Mouse (Mus musculus) layer of hippocampus, adult 18-20 months (tissue): Measurements from ENCODE around the gene Gstp1. TPM values are rescaled to one million over a fixed set of nuclear protein-coding genes. Genes with fewer than 3 reads are reported as not detected.
"Not testable (repeated sequence)": the region's sequence is repeated elsewhere in the genome, so short reads cannot be mapped to it uniquely, and the experiment has no call there.

Source experiments
- DNase-seq, 2 experiments: peaks; one replicate each; pipeline ENCODE4 v3.0.0; 2022; ENCODE audit warnings: low spot score in 2 of 2
- total RNA-seq, 2 experiments: library from RNA; stranded (reverse); gene quantifications; 2 replicates each; pipeline ENCODE4 v1.2.3; 2021

The Gstp1 gene
- total RNA-seq, 2 experiments from 2014 or later = 455 to 471 TPM

DNA sequence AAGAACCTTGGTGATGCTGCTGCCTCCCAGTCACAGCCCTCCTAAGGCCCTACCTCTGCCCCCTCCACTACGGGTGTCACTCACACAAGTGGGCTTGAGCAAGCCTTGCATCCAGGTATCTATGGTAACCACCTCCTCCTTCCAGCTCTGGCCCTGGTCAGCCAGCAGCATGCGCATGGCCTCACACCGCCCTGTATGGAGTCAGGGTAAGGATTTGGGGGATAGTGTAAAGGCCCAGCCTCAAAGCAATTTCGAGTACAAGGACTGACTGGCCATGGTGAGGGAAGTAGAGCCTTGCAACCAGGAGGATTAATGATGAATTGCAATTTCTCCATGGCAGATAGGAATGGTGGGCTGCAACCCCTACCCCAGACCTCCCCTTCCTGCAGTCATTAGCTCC lies 3.7 kb upstream of the Gstp1 start:
- not testable (repeated sequence) for DNase-seq

GRCm38 (mm10) chr19:4040941-4041340 lies 3.2 kb upstream of the Gstp1 start:
- DNase-seq = not testable (repeated sequence)

GRCm38 (mm10) chr19:4037154-4037787 lies 514 bp downstream of the Gstp1 start:
- not testable (repeated sequence) for DNase-seq

- no peak for DNase-seq
Measured at GRCm38 (mm10) chr19:4036327-4037045, 1.3 kb downstream of the Gstp1 start.

GRCm38 (mm10) chr19:4033742-4034141 lies 4.0 kb downstream of the Gstp1 start:
- DNase-seq = no peak

GRCm38 (mm10) chr19:4033298-4033697 lies 4.5 kb downstream of the Gstp1 start:
- DNase-seq = no peak

DNA sequence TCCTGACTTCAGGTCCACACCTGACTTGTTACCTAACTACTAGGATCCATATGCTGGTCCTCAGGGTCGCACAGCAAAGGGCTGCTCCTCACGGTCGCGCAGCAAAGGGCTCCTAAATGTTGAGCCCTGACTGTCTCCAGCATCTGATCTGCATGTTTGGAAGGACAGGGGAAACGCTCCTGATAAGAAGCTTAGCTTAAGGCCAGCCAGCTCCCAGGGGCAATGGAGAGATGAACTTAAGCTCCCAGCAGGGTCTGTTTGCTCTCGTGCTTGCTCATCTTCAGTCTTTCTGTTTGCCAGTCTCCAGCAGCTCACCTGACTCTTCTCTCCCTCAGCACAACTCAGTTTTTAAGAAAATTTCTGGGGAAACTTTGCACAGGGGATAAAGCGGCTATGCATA lies 5.1 kb downstream of the Gstp1 start:
- DNase-seq = no peak

DNA sequence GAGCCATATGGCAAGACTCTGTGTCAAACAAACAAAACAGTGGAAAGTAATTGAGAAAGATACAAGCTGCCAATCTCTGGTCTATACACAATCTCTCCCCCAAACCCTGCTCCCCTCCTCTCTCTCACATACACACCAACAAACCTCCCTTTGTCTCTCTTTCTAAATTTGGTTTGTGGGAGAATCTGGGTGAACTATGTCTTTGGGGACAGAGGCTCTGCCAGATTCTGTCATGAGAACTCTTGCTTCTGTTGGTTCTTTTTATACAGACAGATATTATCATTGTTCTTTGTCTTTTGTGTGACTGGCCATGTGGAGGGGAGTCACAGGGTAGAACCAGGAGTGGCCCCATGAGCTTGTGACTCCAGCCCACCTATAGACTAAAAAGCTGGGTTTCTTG lies 10.2 kb downstream of the Gstp1 start:
- no peak for DNase-seq

GRCm38 (mm10) chr19:4023185-4023584 lies 14.6 kb downstream of the Gstp1 start:
- DNase-seq = no peak

DNA sequence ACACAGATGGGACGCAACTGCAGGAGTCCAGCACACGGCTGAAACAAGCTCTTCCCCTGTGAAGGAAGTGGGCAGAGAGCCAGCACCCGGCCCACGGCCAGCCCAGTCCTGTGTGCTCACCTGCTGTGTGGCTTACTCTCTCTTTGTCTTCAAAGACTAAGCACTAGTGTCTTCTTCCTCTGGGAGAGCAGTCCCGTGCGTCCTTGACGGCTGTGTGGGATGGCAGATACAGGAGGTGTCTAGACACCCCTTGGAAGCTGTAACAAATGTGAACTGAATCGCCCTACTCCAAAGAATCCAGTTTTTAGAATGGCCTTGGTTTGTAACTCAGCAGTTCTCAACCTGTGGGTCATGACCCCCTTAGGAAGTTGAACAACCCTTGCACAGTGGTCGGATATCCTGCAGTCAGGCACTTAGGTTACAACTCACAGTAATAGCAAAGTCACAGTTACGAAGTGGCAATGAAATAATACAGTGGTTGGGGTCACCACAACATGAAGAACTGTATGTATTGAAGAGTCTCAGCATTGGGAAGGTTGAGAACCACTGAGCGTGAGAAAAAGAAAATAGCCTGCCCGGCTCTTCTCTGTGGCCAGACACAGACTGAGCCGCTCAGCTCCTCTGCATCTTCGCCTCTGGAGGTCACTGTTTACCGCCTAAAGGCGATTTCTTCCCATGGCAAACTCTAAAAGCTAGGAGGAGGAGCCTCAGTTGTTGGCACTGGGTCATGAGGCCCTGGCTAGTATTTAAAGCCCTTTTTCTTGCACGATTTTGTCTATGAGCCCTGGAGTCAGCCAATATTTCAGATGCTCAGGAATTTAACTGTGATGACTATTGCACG lies 18.8 kb downstream of the Gstp1 start:
- peak; percentile 65 to 89 for DNase-seq

DNA sequence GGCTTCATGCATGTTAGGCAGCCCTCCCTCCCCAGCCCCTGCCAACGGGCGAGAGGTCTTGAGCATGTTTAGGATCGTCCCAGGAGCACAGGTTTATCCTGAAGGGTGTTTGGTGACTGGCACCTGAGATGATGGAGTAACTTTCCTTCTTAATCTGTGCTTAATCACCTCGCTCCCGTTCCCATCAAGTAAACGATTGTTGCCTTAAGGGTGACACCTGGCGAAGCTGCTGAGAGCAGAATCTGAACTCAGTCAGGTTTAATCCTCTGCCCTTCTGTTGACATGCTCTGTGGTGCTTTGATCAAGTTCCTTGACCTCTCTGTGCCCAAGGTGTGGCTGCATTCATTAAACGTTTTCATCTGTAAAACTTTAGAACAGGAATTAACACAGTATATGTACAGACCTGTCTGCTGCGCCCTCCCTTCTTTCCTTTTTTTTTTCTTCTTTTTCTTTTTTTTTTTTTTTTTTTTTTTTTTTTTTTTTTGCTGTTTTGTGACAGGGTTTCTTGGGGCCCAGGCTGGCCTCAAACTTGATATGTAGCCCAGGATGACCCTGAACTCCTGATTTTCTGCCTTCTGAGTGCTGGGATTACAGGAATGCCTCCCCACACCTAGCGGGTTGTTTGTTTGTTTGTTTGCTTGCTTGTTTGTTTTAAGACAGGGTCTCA lies 19.7 kb downstream of the Gstp1 start:
- no peak for DNase-seq

GRCm38 (mm10) chr19:4015635-4016034 lies 22.1 kb downstream of the Gstp1 start:
- DNase-seq = no peak

DNA sequence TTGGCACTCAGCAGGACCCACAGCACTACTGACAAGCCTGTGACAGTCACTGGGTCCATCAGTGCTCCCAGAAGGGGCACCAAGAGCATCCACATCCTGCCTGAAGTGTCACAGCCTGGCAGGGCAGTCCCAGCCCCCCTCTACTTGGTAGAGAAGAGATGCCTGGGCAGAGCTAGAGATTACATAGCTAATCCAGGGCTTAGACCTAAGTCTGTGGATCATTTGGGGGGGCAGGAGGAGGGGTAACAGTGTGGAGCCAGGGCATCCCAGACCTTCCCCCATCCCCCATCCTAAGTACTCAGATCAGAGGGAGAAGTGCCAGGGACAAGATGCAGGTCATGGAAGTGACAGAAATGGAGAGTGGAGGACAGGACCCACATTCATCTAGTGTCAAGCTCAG lies 23.0 kb downstream of the Gstp1 start:
- DNase-seq = no peak

GRCm38 (mm10) chr19:4013066-4013465 lies 24.7 kb downstream of the Gstp1 start:
- no peak for DNase-seq

DNA sequence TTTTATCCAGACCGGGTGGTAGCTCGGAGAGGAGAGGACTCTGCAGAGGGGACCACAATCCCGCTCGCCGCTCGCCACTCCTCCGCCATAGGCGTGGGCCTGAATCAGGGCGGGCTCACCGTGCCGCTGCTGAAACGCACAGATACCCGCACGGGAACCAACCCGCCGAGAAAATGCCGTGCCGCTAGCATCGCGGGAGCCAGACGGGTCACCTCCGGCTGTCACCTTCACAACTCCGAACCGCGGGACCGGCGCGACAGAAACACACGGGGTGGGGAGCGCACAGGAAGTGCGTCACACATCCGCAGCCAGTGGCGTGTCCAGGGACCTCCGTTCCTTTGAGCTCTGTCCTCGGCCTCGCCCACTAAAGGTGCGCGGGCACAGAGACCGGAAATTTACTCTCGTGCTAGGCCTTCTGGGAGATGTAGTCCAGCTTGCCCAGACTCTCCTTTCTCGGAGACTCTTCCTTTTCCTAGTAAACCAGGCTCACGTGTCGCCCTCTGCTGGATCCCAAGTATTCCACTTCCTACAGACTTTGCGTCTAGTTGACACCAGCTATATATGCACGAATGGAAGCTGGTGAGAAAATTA lies 25.3 kb downstream of the Gstp1 start, which contains the start of gene Ndufv1:
Gene Ndufv1 (minus strand): TSS at position 375 of the 591 bp plus-strand sequence.
- peak; percentile 99 for DNase-seq

GRCm38 (mm10) chr19:4011086-4011485 lies 26.7 kb downstream of the Gstp1 start:
- no peak for DNase-seq

- no peak for DNase-seq
Measured at GRCm38 (mm10) chr19:4005971-4006370, 31.8 kb downstream of the Gstp1 start.

DNA sequence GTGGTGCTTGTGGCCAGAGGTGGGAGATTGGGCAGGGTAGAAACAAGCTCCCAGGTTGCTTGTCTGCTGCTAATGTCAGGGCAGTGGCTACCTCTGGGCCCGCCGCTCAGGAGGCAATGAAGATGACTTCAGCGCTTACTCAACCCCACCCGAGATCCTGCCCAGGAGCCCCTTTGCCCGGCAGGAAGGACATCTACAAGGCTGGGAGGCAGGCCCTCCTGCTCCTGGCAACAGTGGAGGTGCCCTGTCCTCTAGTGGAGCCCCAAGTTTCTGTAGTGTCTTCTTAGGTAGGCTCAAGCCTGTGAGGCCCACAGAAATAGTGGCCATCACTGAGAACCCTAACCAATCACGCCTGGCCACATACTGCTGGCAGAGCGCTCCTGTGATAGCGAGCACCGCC lies 32.7 kb downstream of the Gstp1 start:
- DNase-seq = no peak

GRCm38 (mm10) chr19:4004331-4004730 lies 33.5 kb downstream of the Gstp1 start:
- no peak for DNase-seq

- DNase-seq = no peak
Measured at GRCm38 (mm10) chr19:4003641-4004040, 34.1 kb downstream of the Gstp1 start.

GRCm38 (mm10) chr19:4003112-4003511 lies 34.7 kb downstream of the Gstp1 start, which contains the start of gene Doc2g:
Gene Doc2g, plus strand, starts transcription at chr19:4003313.
- DNase-seq = no peak
